Mouse (Mus musculus) olfactory bulb, adult 2 months (tissue): ENCODE results near the gene Wdfy2. TPM values are rescaled to one million over a fixed set of nuclear protein-coding genes. Genes with fewer than 3 reads are reported as not detected.

ENCODE experiments used
- H3K27ac ChIP-seq: fragments of 200-500 bp; 2 replicates; pipeline ENCODE4 v1.5.1; 2012; ENCODE audit warnings: low read depth, low read length; ENCODE audit not compliant: insufficient read depth
- H3K4me1 ChIP-seq: fragments of 200-500 bp; 2 replicates; pipeline ENCODE4 v1.6.1; 2012; ENCODE audit warnings: low read length; ENCODE audit not compliant: control insufficient read depth, insufficient read depth
- H3K4me3 ChIP-seq: fragments of 200-500 bp; 2 replicates; pipeline ENCODE4 v1.5.1; 2012; ENCODE audit warnings: mild to moderate bottlenecking, low read depth, low read length, moderate library complexity; ENCODE audit not compliant: insufficient read depth
- CTCF ChIP-seq: fragments of 200-500 bp; IDR thresholded peaks from 2 replicates; pipeline ENCODE4 v1.5.1; 2012; ENCODE audit warnings: low read depth, mild to moderate bottlenecking, low read length, moderate library complexity; ENCODE audit not compliant: insufficient read depth
- POLR2A ChIP-seq: fragments of 200-500 bp; IDR thresholded peaks from 2 replicates; pipeline ENCODE4 v1.6.1; 2012; ENCODE audit warnings: mild to moderate bottlenecking, low read depth, low read length, moderate library complexity; ENCODE audit not compliant: insufficient read depth
- WGBS: fragments of 180-500 bp; shearing (Covaris S2); methylation state at CpG from one replicate; pipeline ENCODE4 v1.1.7; 2018; 5-methylcytosine and 5-hydroxymethylcytosine counted together
- polyA plus RNA-seq: library from polyadenylated mRNA; stranded (reverse); fragments of >200 nt; gene quantifications from 2 replicates; pipeline ENCODE4 v1.2.4, GENCODE M21; 2012; ENCODE audit warnings: low replicate concordance; ENCODE audit not compliant: missing spikeins, insufficient read depth, insufficient read length

Wdfy2 gene
- polyA plus RNA-seq, 1 experiment = not detected

DNA sequence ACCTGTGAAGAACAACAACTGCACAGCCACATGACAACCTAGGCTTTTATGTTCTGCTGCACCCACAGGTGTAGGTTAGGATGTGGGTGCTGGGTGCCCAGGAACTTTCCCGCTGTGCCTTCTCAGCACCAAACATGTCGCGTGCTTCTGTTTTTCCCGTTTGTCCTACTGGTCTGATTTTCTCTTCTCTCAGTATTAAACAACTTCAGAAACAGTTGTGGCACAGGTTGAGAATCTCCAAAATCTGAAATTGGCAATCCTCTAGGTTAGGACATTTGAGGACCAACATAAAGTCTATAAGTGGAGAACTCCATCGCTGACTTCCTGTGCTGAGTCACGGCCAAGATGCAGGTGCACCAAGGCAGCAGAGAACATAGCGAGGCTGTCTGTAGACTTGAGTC, 32.8 kb downstream of the Wdfy2 start:
- TF ChIP-seq POLR2A = no peak
- no peak for TF ChIP-seq CTCF
- WGBS = 92% methylated on average over 7 of the region's 7 CpGs
- no peak overlapping the region for H3K4me3 ChIP-seq
- no peaks in the 10 kb centered on the region; the same call in 1 of the 2 replicates for H3K4me1 ChIP-seq
- H3K27ac ChIP-seq = no peak overlapping the region

DNA sequence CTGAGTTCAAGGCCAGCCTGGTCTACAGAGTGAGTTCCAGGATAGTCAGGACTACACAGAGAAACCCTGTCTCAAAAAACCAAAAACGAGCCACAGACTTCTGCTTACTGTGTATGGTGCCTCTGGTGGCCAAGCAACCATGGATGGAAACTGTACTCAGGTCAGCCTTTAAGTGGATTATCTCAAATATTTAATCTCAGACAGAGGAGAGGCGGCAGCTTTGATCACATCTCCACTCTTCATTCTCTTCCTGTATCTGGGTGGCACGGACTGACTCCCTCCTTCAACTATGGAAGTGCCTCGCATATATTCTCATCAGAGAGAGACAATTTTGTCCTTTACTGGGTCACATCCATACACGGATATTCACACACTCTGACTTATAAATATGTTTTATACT, 34.0 kb downstream of the Wdfy2 start:
- H3K4me3 ChIP-seq = no peak overlapping the region
- no peak overlapping the region for H3K27ac ChIP-seq
- 98% methylated on average over 5 of the region's 5 CpGs for WGBS

DNA sequence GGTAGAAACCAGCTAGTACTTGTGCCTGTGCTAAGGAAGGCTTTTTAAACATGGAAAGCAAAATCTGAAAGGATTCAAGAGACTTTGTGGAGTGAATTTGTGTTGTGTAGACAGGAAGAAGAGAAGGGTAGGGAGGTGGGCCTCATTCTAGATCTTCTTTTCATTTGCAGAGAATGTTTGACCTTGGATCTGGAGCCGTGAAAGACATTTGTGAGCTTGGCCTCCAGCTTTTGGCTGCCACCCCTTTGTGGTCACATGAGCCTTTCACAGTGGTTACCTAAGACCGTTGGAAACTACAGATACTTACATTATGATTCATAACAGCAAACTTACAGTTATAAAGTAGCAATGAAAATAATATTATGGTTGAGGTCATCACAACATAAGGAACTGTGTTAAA, 34.5 kb downstream of the Wdfy2 start:
- Histone ChIP-seq H3K4me3 (no peak overlapping the region), H3K4me1 (no peaks in the 10 kb centered on the region; the same call in 1 of the 2 replicates), H3K27ac (no peak overlapping the region)
- TF ChIP-seq POLR2A (no peak), CTCF (no peak)
- 81% methylated on average over 2 of the region's 2 CpGs for WGBS

More for the DNA sequence above, 34.0 kb downstream of the Wdfy2 start:
- TF ChIP-seq CTCF = no peak
- no peak for TF ChIP-seq POLR2A
- H3K4me1 ChIP-seq = no peaks in the 10 kb centered on the region; the same call in 1 of the 2 replicates

DNA sequence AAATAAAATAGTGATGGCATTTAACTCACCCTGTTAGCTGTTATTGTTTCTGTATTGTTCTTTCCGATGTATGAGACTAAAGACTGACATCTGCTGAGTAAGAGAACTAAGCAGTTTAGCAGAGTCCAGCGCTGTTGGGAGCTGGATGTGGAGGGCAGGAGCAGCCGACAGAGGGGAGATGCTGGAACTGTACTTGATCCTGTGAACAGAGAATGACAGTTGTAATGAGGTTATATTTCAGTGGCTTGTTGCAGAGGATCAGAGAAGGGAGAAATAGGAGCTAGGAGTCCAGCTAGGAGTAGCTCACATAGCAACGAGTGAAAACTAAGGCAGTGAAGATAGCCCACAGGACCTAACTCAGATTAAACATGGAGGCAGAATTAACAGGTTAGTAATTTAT, 36.3 kb downstream of the Wdfy2 start:
- H3K27ac ChIP-seq = no peak overlapping the region
- 51% methylated on average over 4 of the region's 4 CpGs for WGBS

DNA sequence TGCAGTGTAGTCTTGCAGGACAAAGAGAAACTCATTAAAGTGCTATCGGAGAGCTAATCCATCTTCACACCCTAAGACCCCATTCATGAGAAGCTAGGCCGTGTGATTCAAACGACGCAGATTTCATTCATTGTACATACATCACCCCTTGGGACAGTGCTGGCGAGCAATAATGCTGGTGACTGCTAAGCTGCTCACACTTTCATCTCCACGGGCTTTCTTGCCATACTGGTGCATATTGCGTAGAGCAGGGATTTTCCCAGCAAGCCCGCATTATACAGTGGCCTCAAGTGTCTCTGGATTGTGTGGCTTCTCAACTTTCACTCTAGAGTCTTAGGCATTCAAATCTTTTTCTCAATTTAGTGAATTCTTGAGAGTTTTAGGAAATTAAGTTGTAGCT, 36.9 kb downstream of the Wdfy2 start:
- Histone ChIP-seq H3K4me1 (peaks cover 14% of the 10 kb centered on the region), H3K4me3 (no peak overlapping the region), H3K27ac (no peak overlapping the region)
- TF ChIP-seq POLR2A (no peak), CTCF (no peak)
- 60% methylated on average over 8 of the region's 8 CpGs for WGBS

More for the DNA sequence above, 36.3 kb downstream of the Wdfy2 start:
- no peak for TF ChIP-seq POLR2A
- TF ChIP-seq CTCF = no peak
- no peak overlapping the region for H3K4me3 ChIP-seq
- peaks cover 9% of the 10 kb centered on the region for H3K4me1 ChIP-seq

DNA sequence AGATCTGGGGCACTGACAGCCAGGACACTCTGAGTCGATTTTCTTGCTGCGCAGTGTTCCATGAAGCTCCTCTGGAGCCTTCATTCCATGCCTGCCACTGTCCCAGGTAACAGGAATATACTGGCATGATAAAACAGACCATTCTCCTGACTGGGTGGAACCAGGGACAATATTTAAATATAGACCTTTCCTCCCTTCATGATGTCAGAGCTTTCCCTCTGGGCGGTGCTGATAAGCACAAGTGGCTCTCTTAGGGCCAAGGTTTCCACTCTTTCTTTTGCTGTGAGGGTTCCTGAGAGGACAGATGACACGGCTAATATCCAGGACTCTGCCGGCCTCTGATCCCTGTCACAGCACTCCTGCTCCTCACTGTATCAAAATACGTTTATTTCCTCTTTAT, 40.6 kb downstream of the Wdfy2 start:
- H3K4me1 ChIP-seq = peaks cover 25% of the 10 kb centered on the region
- H3K27ac ChIP-seq = 0 out of 2 replicates have a peak overlapping the region, but pooled peaks have one; percentile 8
- WGBS = 65% methylated on average over 6 of the region's 6 CpGs
- H3K4me3 ChIP-seq = no peak overlapping the region
- TF ChIP-seq CTCF = no peak
- TF ChIP-seq POLR2A = no peak

DNA sequence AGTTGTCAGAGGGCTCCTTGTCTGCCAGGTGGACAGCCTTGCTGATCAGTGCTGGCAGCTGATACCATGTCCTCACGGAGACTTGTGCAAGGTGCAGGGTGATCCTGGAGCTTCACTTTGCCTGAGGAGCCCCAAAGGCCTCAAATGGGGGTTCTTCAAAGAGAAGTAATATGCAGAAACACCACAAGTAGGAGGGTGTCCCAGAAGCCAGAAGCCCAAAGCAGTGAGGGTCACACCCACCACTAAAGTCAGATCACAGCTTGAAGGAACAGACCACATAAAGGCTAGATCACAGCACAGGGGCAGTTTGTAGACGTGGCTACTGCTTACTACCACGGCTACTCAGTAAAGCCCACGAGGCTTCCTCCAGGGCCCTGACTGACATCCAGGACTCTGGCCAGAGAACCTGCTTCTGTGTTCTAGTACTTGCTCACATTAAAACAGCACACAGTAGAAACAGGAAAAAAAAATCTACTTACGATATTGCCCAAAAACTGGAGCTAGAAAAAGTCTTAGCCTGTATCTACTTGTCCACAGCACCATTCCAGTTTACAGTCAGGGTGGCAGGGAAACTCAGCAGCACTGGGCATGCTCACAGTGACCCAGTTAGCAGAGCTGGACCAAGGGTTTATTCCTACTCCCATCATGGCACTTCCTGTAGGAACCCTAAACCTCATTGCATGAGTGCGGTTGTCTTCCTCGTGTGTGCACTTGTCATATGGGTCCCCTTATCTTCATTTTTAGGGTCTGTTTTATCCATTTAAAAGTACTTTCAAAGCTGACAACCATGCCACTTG, 41.4 kb downstream of the Wdfy2 start:
- TF ChIP-seq POLR2A (no peak), CTCF (no peak)
- H3K27ac ChIP-seq = peak overlapping the region; percentile 91
- 60% methylated on average over 7 of the region's 7 CpGs for WGBS

DNA sequence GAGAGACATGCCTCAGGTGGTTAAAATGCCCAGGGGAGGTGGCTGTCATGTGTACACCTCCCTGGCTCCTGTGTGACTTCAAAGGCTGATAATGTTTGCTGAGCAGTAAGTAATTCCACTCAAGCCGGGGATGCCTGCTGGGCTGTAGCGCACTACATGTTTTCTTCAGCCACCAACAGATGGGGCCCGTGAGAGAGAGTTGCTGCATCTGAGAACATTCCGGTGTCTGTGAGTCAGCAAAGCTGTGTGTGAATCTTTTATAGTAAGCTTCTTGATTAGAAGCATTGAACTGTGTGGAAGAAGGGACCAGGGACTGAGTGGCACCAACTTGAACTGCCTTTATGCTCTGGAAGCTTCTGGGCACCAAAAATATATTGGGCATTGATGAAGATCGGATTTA, 42.0 kb downstream of the Wdfy2 start:
- 5% methylated on average over 5 of the region's 5 CpGs for WGBS
- Histone ChIP-seq H3K4me1 (peaks cover 26% of the 10 kb centered on the region), H3K27ac (peak overlapping the region; percentile 91), H3K4me3 (no peak overlapping the region)
- TF ChIP-seq CTCF (0 out of 2 replicates have a peak, but pooled peaks have one; percentile 14), POLR2A (no peak)

More for the DNA sequence above, 41.4 kb downstream of the Wdfy2 start:
- H3K4me3 ChIP-seq = no peak overlapping the region
- H3K4me1 ChIP-seq = peaks cover 25% of the 10 kb centered on the region

DNA sequence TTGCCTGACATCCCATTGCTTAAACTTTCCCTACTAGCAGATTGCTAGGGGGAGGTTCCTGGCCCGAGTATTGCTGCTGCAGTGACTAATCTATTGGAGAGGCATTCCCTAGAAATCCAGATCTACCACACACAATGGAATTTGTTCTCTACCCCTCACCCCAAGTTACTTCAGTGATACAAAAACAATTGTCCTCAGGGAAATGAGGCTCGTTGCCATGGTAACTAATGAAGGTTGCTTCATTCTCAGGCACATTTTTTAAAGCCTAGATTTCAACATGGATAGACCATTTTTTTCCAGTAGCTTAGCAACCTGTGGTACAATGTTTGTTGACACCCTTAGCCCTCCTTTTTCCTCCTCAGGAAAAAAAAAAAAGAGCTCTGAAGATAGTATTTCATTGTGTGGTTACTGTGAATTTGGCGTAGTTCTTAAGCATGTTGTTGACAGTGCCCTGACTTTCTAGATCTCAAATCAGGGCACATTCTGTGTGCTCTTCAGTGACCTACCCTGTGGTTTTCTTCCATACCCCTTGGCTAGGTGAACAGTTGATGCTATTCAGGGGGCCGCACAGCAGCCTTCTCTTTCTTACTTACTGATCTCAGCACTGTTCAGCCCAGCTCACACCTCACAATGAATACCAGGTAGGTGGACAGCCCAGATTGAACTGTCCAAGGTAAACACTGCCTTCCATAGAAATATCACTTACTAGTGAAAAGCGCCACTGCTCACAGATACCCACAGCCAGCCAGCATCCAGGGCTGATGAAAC, 42.8 kb downstream of the Wdfy2 start:
- peak overlapping the region; percentile 91 for H3K27ac ChIP-seq
- H3K4me1 ChIP-seq = peaks cover 33% of the 10 kb centered on the region
- TF ChIP-seq POLR2A = no peak
- TF ChIP-seq CTCF = no peak
- no peak overlapping the region for H3K4me3 ChIP-seq
- 30% methylated on average over 5 of the region's 5 CpGs for WGBS
